Mouse (Mus musculus): ENCODE measurements around the gene Trem3.

GRCm38 (mm10) chr17:48249501-48249900 lies 1.9 kb downstream of the Trem3 start:
- no peak for TF ChIP-seq CTCF (IDR thresholded peaks at IDR 0.05; ENCODE audit: extremely low read depth, insufficient read depth, low read length)
- TF ChIP-seq POLR2A (IDR thresholded peaks at IDR 0.05; ENCODE audit: extremely low read depth, insufficient read depth, low read length): no peak
